Mouse (Mus musculus) hindbrain, embryonic 10.5 days (tissue): ENCODE measurements around the gene Senp5. TPM values are rescaled to one million over a fixed set of nuclear protein-coding genes. Genes with fewer than 3 reads are reported as not detected.

ENCODE experiments used
- DNase-seq: peaks from one replicate; pipeline ENCODE4 v3.0.0-alpha.2; 2017; ENCODE audit warnings: low spot score
- H3K27ac ChIP-seq: fragments of 300-500 bp; sonication (generic); 2 replicates; pipeline ENCODE4 v1.5.1; 2016; ENCODE audit warnings: mild to moderate bottlenecking, moderate library complexity
- H3K27me3 ChIP-seq: fragments of 300-500 bp; sonication (generic); 2 replicates; pipeline ENCODE4 v1.6.1; 2016; ENCODE audit warnings: mild to moderate bottlenecking; ENCODE audit not compliant: poor library complexity, insufficient read depth, severe bottlenecking
- H3K36me3 ChIP-seq: fragments of 300-500 bp; sonication (generic); 2 replicates; pipeline ENCODE4 v1.6.1; 2016; ENCODE audit warnings: mild to moderate bottlenecking, moderate library complexity
- H3K4me1 ChIP-seq: fragments of 300-500 bp; sonication (generic); replicated peaks from 2 replicates; pipeline ENCODE4 v1.6.1; 2016; ENCODE audit warnings: mild to moderate bottlenecking
- H3K4me3 ChIP-seq: fragments of 300-500 bp; sonication (generic); 2 replicates; pipeline ENCODE4 v1.5.1; 2016; ENCODE audit warnings: mild to moderate bottlenecking, moderate library complexity
- H3K9me3 ChIP-seq: fragments of 300-500 bp; sonication (generic); 2 replicates; pipeline ENCODE4 v1.6.1; 2016; ENCODE audit warnings: mild to moderate bottlenecking, moderate library complexity
- WGBS: fragments of 180-500 bp; shearing (Covaris S2); methylation state at CpG from one replicate; pipeline ENCODE4 v1.1.7; 2016; 5-methylcytosine and 5-hydroxymethylcytosine counted together
- polyA plus RNA-seq: library from polyadenylated mRNA; unstranded; fragments of >200 nt; fragmentation: Nextera tagmentation; extraction: Ambion mirVana; gene quantifications from 2 replicates; pipeline ENCODE4 v1.2.1, GENCODE M21; 2016

Senp5 gene
- polyA plus RNA-seq, 1 experiment from 2014 or later = 18.4 TPM

- peak; percentile 53 for DNase-seq
- peaks cover 49% of the 10 kb centered on the region for H3K4me1 ChIP-seq
- H3K27me3 ChIP-seq = peaks cover 63% of the 10 kb centered on the region
- H3K36me3 ChIP-seq = no peaks in the 10 kb centered on the region
- H3K4me3 ChIP-seq = peak overlapping the region; percentile 56
- H3K27ac ChIP-seq = peak overlapping the region; percentile 89
- WGBS = 4% methylated on average over 36 of the region's 36 CpGs
- no peaks in the 10 kb centered on the region for H3K9me3 ChIP-seq
Measured at GRCm38 (mm10) chr16:31935091-31935979, 67.8 kb downstream of the Senp5 start.

- WGBS = 12% methylated on average over 13 of the region's 13 CpGs
- Histone ChIP-seq H3K27me3 (peaks cover 70% of the 10 kb centered on the region), H3K27ac (peak overlapping the region; percentile 89), H3K36me3 (no peaks in the 10 kb centered on the region), H3K4me1 (peaks cover 49% of the 10 kb centered on the region), H3K4me3 (peak overlapping the region; percentile 56), H3K9me3 (no peaks in the 10 kb centered on the region)
- peak; percentile 42 for DNase-seq
Measured at GRCm38 (mm10) chr16:31934550-31935010, 68.5 kb downstream of the Senp5 start.

GRCm38 (mm10) chr16:31933751-31934549 lies 69.1 kb downstream of the Senp5 start, which contains the start of gene Pigz:
Gene Pigz (plus strand): TSS chr16:31933851.
- Histone ChIP-seq H3K4me3 (peak within 1 kb of the TSS; percentile 56), H3K4me1 (peaks cover 49% of the 10 kb centered on the region), H3K36me3 (no peaks in the 10 kb centered on the region), H3K9me3 (no peaks in the 10 kb centered on the region), H3K27ac (peak within 1 kb of the TSS; percentile 89), H3K27me3 (peaks cover 70% of the 10 kb centered on the region)
- 5% methylated on average over 42 of the region's 42 CpGs for WGBS
- peak; percentile 59 for DNase-seq

- WGBS = under 1% methylated on average over 50 of the region's 50 CpGs
- H3K9me3 ChIP-seq = no peaks in the 10 kb centered on the region
- peaks cover 49% of the 10 kb centered on the region for H3K4me1 ChIP-seq
- H3K36me3 ChIP-seq = no peaks in the 10 kb centered on the region
- H3K27ac ChIP-seq = peak overlapping the region; percentile 89
- H3K27me3 ChIP-seq = peaks cover 70% of the 10 kb centered on the region
- peak; percentile 92 for DNase-seq
- H3K4me3 ChIP-seq = peak overlapping the region; percentile 56
Measured at GRCm38 (mm10) chr16:31932840-31933697, 70.0 kb downstream of the Senp5 start.

- no peaks in the 10 kb centered on the region for H3K36me3 ChIP-seq
- DNase-seq = peak; percentile 34
- H3K9me3 ChIP-seq = no peaks in the 10 kb centered on the region
- no peak overlapping the region for H3K4me3 ChIP-seq
- peak overlapping the region; percentile 89 for H3K27ac ChIP-seq
- peaks cover 49% of the 10 kb centered on the region for H3K4me1 ChIP-seq
- peaks cover 70% of the 10 kb centered on the region for H3K27me3 ChIP-seq
- WGBS = 25% methylated on average over 5 of the region's 5 CpGs
Measured at GRCm38 (mm10) chr16:31932255-31932654, 70.8 kb downstream of the Senp5 start.

- WGBS = 57% methylated on average over 17 of the region's 17 CpGs
- Histone ChIP-seq H3K36me3 (no peaks in the 10 kb centered on the region), H3K27ac (peak overlapping the region; percentile 89), H3K4me3 (no peak overlapping the region), H3K9me3 (no peaks in the 10 kb centered on the region), H3K4me1 (peaks cover 49% of the 10 kb centered on the region), H3K27me3 (peaks cover 62% of the 10 kb centered on the region)
- no peak for DNase-seq
Measured at GRCm38 (mm10) chr16:31931330-31931729, 71.8 kb downstream of the Senp5 start.

GRCm38 (mm10) chr16:31927412-31927811 lies 75.7 kb downstream of the Senp5 start:
- H3K4me3 ChIP-seq = no peak overlapping the region
- H3K4me1 ChIP-seq = peaks cover 16% of the 10 kb centered on the region
- no peaks in the 10 kb centered on the region for H3K9me3 ChIP-seq
- H3K27me3 ChIP-seq = peaks cover 27% of the 10 kb centered on the region
- DNase-seq = no peak
- WGBS = 91% methylated on average over 5 of the region's 5 CpGs
- H3K36me3 ChIP-seq = no peaks in the 10 kb centered on the region
- H3K27ac ChIP-seq = no peak overlapping the region

- Histone ChIP-seq H3K27me3 (peaks cover 20% of the 10 kb centered on the region), H3K36me3 (no peaks in the 10 kb centered on the region), H3K4me1 (peaks cover 9% of the 10 kb centered on the region), H3K4me3 (no peak overlapping the region), H3K9me3 (no peaks in the 10 kb centered on the region), H3K27ac (no peak overlapping the region)
- WGBS = 86% methylated on average over 13 of the region's 13 CpGs
- DNase-seq = no peak
Measured at GRCm38 (mm10) chr16:31926547-31927182, 76.4 kb downstream of the Senp5 start.

GRCm38 (mm10) chr16:31926091-31926490 lies 77.0 kb downstream of the Senp5 start:
- no peak for DNase-seq

GRCm38 (mm10) chr16:31924368-31924767 lies 78.7 kb downstream of the Senp5 start:
- no peaks in the 10 kb centered on the region; the same call in 1 of the 2 replicates for H3K4me1 ChIP-seq
- no peak for DNase-seq
- 82% methylated on average over 6 of the region's 6 CpGs for WGBS

More at GRCm38 (mm10) chr16:31926091-31926490, 77.0 kb downstream of the Senp5 start:
- Histone ChIP-seq H3K4me3 (no peak overlapping the region), H3K27ac (no peak overlapping the region), H3K4me1 (peaks cover 3% of the 10 kb centered on the region), H3K9me3 (no peaks in the 10 kb centered on the region), H3K27me3 (peaks cover 14% of the 10 kb centered on the region), H3K36me3 (no peaks in the 10 kb centered on the region)
- 81% methylated on average over 6 of the region's 6 CpGs for WGBS

GRCm38 (mm10) chr16:31918248-31918724 lies 84.8 kb downstream of the Senp5 start:
- 5% methylated on average over 14 of the region's 14 CpGs for WGBS
- H3K27me3 ChIP-seq = 0 out of 2 replicates have a peak, but pooled peaks cover 4% of the 10 kb centered on the region
- no peaks in the 10 kb centered on the region for H3K36me3 ChIP-seq
- H3K27ac ChIP-seq = no peak overlapping the region
- no peaks in the 10 kb centered on the region for H3K9me3 ChIP-seq
- peak; percentile 81 for DNase-seq
- peak overlapping the region; percentile 30; the same call in 1 of the 2 replicates for H3K4me3 ChIP-seq
- peaks cover 4% of the 10 kb centered on the region; the same call in 1 of the 2 replicates for H3K4me1 ChIP-seq

More at GRCm38 (mm10) chr16:31924368-31924767, 78.7 kb downstream of the Senp5 start:
- H3K36me3 ChIP-seq = no peaks in the 10 kb centered on the region
- H3K27me3 ChIP-seq = no peaks in the 10 kb centered on the region
- no peak overlapping the region for H3K27ac ChIP-seq
- no peak overlapping the region for H3K4me3 ChIP-seq
- H3K9me3 ChIP-seq = no peaks in the 10 kb centered on the region
